Mouse (Mus musculus) lung, embryonic 15.5 days (tissue): ENCODE data around the gene Hps6. TPM values are rescaled to one million over a fixed set of nuclear protein-coding genes. Genes with fewer than 3 reads are reported as not detected.

Experiments used
- polyA plus RNA-seq: library from polyadenylated mRNA; unstranded; fragments of >200 nt; fragmentation: Nextera tagmentation; extraction: Ambion mirVana; gene quantifications from 2 replicates; pipeline ENCODE4 v1.2.1, GENCODE M21; 2015

Hps6 gene
- polyA plus RNA-seq, 1 experiment from 2014 or later, result 9.7 TPM

Other genes starting within 250 kb of the Hps6 start
- gene Mgea5, start 219.7 kb upstream of the Hps6 start, polyA plus RNA-seq, result 44.7 and 51.9 TPM in 2 replicates
- 2.6 and 3.3 TPM in 2 replicates for gene Kcnip2, start 187.4 kb upstream of the Hps6 start, polyA plus RNA-seq
- gene Armh3, start 5.0 kb upstream of the Hps6 start, polyA plus RNA-seq, result 15.6 and 17.9 TPM in 2 replicates
- gene Pprc1, start 41.4 kb downstream of the Hps6 start, polyA plus RNA-seq, result 28.0 and 29.5 TPM in 2 replicates
- 98.2 and 99.7 TPM in 2 replicates for gene Ldb1, start 41.7 kb downstream of the Hps6 start, polyA plus RNA-seq
- gene Nolc1, start 72.4 kb downstream of the Hps6 start, polyA plus RNA-seq, result 76.4 and 77.7 TPM in 2 replicates
- not detected in 2 replicates for gene Elovl3, start 128.4 kb downstream of the Hps6 start, polyA plus RNA-seq
- 0.39 and 0.53 TPM in 2 replicates for gene Pitx3, start 144.8 kb downstream of the Hps6 start, polyA plus RNA-seq
- gene Gbf1, start 149.0 kb downstream of the Hps6 start, polyA plus RNA-seq, result 62.4 and 65.0 TPM in 2 replicates